24 mouse cellular contexts compared by ENCODE assay signal in the genomic region with DNA sequence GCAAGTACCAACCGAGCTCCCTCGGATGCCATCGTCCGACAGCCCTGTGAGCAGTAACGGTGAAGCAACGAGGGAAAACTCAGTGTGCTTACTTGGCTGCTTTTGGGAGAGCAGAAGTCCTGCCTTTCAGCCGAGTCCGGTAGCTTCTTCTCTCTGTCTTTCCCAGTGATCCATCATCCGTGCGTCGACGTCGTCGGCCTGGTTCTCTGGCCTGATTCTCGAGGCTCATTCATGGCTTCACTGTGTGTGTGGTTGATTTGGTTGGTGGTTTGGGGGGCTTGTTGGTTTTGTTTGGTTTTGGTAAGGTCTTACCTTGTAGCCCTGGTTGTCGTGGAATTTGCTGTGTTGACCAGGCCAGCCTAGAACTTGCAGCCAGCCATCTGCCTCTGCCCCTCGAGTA.
DNase-seq lines count a peak whose midpoint lies in the region; ATAC-seq and TF ChIP-seq lines count a peak whose summit lies in the region.
"Had no signal": no experiment of that assay in that cellular context is flagged by ENCODE, and none has a peak within 500 bp of the region (broad histone marks: within the 10 kb centered on the region; RNA-seq: fewer than 3 reads in every experiment).

No protein-coding gene starts in this region.

- H3K9me3 ChIP-seq in midbrain, embryonic 11.5 days (ENCODE audit: control insufficient read depth, low read length): no peaks in the 10 kb centered on the region
- no peaks in the 10 kb centered on the region for H3K9me3 ChIP-seq in midbrain, embryonic 14.5 days (ENCODE audit: control insufficient read depth, low read length)
- H3K9me3 ChIP-seq: embryonic facial prominence, embryonic 13.5 days; forebrain, embryonic 10.5 days; forebrain, embryonic 13.5 days; G1E; intestine, embryonic 15.5 days had no signal

- intact Hi-C loops in heart, adult 2 months (cut with DNase I): no loop called here

- WGBS in heart, adult 2 months: 88% methylated on average over 17 of the region's 17 CpGs
- WGBS in midbrain, embryonic 11.5 days: 95% methylated on average over 17 of the region's 17 CpGs
- WGBS in midbrain, embryonic 14.5 days: 92% methylated on average over 17 of the region's 17 CpGs

- no peak overlapping the region for H3K4me2 ChIP-seq in midbrain, embryonic 11.5 days
- no peak overlapping the region for H3K4me2 ChIP-seq in midbrain, embryonic 14.5 days (ENCODE audit: low read length)
- H3K4me2 ChIP-seq: embryonic facial prominence, embryonic 13.5 days; forebrain, embryonic 13.5 days; heart, embryonic 11.5 days; intestine, embryonic 15.5 days had no signal

- H3K36me3 ChIP-seq in heart, adult 2 months (ENCODE audit: control insufficient read depth, insufficient read depth, low read length): no peaks in the 10 kb centered on the region
- no peaks in the 10 kb centered on the region for H3K36me3 ChIP-seq in midbrain, embryonic 11.5 days (ENCODE audit: control insufficient read depth, insufficient read depth, low read length)
- H3K36me3 ChIP-seq in midbrain, embryonic 14.5 days (ENCODE audit: control insufficient read depth, insufficient read depth, low read length): peaks cover 11% of the 10 kb centered on the region
- H3K36me3 ChIP-seq: intestine, embryonic 15.5 days had no signal

- ATAC-seq in midbrain, embryonic 11.5 days (ENCODE audit: low FRiP score): no peak
- no peak for ATAC-seq in midbrain, embryonic 14.5 days (ENCODE audit: low FRiP score, low TSS enrichment)
- ATAC-seq: forebrain, embryonic 13.5 days; forebrain, embryonic 16.5 days; hindbrain, embryonic 16.5 days; intestine, embryonic 15.5 days; Patski had no signal

- no peak overlapping the region for H3K4me3 ChIP-seq in heart, adult 2 months
- H3K4me3 ChIP-seq in midbrain, embryonic 11.5 days (ENCODE audit: low read depth, low read length): no peak overlapping the region
- H3K4me3 ChIP-seq in midbrain, embryonic 14.5 days (replicated peaks; ENCODE audit: low read depth, low read length): no peak overlapping the region
- H3K4me3 ChIP-seq: embryonic facial prominence, embryonic 13.5 days; forebrain, embryonic 10.5 days; forebrain, embryonic 13.5 days; intestine, embryonic 15.5 days had no signal

- no peak overlapping the region for H3K9ac ChIP-seq in heart, adult 2 months (ENCODE audit: low read depth, low read length)
- H3K9ac ChIP-seq in midbrain, embryonic 11.5 days (ENCODE audit: low read length): no peak overlapping the region
- no peak overlapping the region for H3K9ac ChIP-seq in midbrain, embryonic 14.5 days (replicated peaks; ENCODE audit: low read length)
- H3K9ac ChIP-seq: embryonic facial prominence, embryonic 13.5 days; forebrain, embryonic 13.5 days; intestine, embryonic 15.5 days had no signal

- no peak for TF ChIP-seq EP300 in heart, adult 2 months (IDR thresholded peaks at IDR 0.05; ENCODE audit: insufficient read depth, low read depth, low read length)

- H3K27ac ChIP-seq in heart, adult 2 months: peak overlapping the region; percentile 31; the same call in 1 of the 2 replicates
- no peak overlapping the region for H3K27ac ChIP-seq in midbrain, embryonic 11.5 days (ENCODE audit: low read depth, low read length)
- no peak overlapping the region for H3K27ac ChIP-seq in midbrain, embryonic 14.5 days (replicated peaks; ENCODE audit: low read depth, low read length)
- H3K27ac ChIP-seq: embryonic facial prominence, embryonic 13.5 days; forebrain, embryonic 10.5 days; forebrain, embryonic 13.5 days; intestine, embryonic 15.5 days had no signal

- H3K79me2 ChIP-seq in heart, adult 2 months (replicated peaks; ENCODE audit: control insufficient read depth, insufficient read depth, low read length): no peaks in the 10 kb centered on the region

- TF ChIP-seq CTCF in heart, adult 2 months (IDR thresholded peaks at IDR 0.05): no peak

- no peak for TF ChIP-seq POLR2A in heart, adult 2 months (IDR thresholded peaks at IDR 0.05; ENCODE audit: insufficient read depth, low read depth, low read length)

- peak; percentile 20 for DNase-seq in adrenal gland, postnatal 14 days
- no peak for DNase-seq in adrenal gland, postnatal 10 days
- no peak for DNase-seq in heart, adult 2 months
- DNase-seq in heart, adult 18-20 months: no peak
- DNase-seq in midbrain, embryonic 11.5 days (ENCODE audit: low spot score, missing footprints): peak; percentile 67
- DNase-seq in midbrain, embryonic 14.5 days: no peak
- DNase-seq: adrenal gland, adult 8-10 months; B cell, adult 2 months; cerebellum, adult 11 months; cerebellum, adult 2 months; cerebellum, adult 9-11 months; cerebellum, postnatal 25 days; gastrocnemius, postnatal 25 days; kidney, adult 11 months had no signal

- no peaks in the 10 kb centered on the region; the same call in 1 of the 2 replicates for H3K4me1 ChIP-seq in heart, adult 2 months (ENCODE audit: control insufficient read depth, insufficient read depth, low read length)
- H3K4me1 ChIP-seq in midbrain, embryonic 11.5 days (ENCODE audit: control insufficient read depth, insufficient read depth, low read length): no peaks in the 10 kb centered on the region
- H3K4me1 ChIP-seq in midbrain, embryonic 14.5 days (ENCODE audit: control insufficient read depth, insufficient read depth, low read length): no peaks in the 10 kb centered on the region
- H3K4me1 ChIP-seq: forebrain, embryonic 10.5 days had no signal

- H3K27me3 ChIP-seq in heart, adult 2 months (ENCODE audit: control insufficient read depth, insufficient read depth, low read length): no peaks in the 10 kb centered on the region
- no peaks in the 10 kb centered on the region for H3K27me3 ChIP-seq in midbrain, embryonic 11.5 days (ENCODE audit: control insufficient read depth, insufficient read depth, low read length)
- no peaks in the 10 kb centered on the region for H3K27me3 ChIP-seq in midbrain, embryonic 14.5 days (ENCODE audit: control insufficient read depth, insufficient read depth, low read length)
- H3K27me3 ChIP-seq: CH12.LX; embryonic facial prominence, embryonic 13.5 days; forebrain, embryonic 13.5 days; intestine, embryonic 15.5 days; Patski had no signal

Comparison
In these comparisons a context has a peak if more than half of its experiments do, and no peak if none do; other contexts are left out.
1. DNase-seq: peak in adrenal gland, postnatal 14 days (single experiment) and midbrain, embryonic 11.5 days (single experiment); none in adrenal gland, postnatal 10 days (single experiment), heart, adult 2 months (0 of 2), heart, adult 18-20 months (0 of 2) and midbrain, embryonic 14.5 days (single experiment).